Mouse (Mus musculus): ENCODE results near the gene Rbms3.

Rbms3 gene

DNA sequence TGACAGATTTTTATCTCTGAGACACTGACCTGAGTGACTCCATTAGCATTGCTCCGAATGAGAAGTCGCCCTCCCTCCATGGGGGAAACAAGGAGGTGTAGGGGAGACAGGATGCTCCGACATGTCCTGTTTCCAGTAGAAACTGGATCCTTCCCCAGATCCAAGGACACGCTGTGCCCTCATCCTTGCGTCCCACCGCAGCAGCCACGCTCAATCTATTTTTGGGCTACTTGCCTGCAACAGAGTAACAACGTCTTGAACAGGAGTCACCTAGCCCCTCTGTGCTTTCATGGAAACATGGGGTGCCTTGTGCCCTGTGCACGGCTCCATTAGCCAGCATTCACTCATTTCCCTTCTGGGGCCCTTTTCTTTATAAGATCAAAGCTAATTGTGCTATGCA is at the start of gene Rbms3:
TSS of gene Rbms3 (minus strand) at position 143 of the 400 bp plus-strand sequence.
- no peak for DNase-seq (ENCODE audit: low spot score)

- DNase-seq (ENCODE audit: low spot score): no peak
Observed at GRCm38 (mm10) chr9:117673311-117673710, 43.6 kb upstream of the Rbms3 start.

DNA sequence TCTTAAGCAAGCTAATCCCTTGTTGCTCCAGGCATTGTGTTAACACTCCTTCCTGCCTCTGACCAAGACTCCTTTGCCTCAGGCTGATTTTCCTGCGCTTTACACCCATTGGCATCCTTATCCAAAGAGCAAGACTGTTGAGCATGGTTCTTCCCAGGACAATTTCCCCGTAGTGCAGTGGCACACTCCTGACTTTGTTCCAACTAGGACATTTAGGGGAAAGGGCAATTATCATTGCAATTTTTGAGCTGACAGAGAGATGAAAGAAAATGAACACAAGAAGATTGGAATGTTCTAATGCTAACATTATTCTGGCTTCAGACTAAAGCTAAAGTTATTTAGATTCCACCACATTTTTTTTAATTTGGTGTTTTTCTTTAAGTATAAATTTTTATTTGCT is 24.9 kb upstream of the Rbms3 start:
- no peak for DNase-seq (ENCODE audit: low spot score)

DNA sequence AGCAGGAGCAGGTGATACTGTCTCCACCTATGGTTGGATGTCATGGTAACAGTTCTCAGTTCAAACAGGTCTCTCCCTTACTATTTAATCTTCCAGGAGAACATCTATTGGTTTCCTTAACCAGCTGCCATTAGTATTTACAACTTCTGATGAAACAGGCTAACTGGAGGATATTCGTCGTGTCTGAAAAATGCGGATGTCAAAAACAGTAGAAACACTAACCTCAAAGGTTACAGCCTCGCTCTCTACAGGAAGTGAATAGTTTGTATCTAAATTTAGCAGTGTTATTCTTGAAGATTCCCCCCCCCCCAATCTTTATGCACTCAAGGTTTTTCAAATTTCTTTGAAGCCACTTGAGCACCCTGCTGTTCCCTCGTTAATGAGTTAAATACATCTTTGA is 23.9 kb upstream of the Rbms3 start:
- no peak for DNase-seq (ENCODE audit: low spot score)

DNA sequence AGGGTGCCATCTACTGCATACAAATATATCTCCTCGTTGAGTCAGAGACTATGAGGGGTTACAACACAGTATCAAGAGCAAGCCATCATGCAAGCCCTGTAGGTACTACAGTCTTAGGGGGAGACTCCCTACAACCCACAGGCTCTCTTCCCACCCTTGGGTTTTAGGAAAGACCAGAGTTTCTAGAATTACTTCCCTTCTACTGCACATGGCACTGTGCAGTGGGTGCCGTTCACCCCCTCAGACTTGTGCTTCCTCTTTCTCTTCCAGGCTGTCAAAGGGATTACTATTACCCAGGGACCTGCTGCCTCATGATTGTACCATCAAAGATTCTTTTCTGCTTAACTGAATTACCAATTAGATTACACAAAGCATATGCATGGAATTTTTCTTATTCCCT is 16.4 kb upstream of the Rbms3 start:
- DNase-seq (ENCODE audit: low spot score): no peak

DNA sequence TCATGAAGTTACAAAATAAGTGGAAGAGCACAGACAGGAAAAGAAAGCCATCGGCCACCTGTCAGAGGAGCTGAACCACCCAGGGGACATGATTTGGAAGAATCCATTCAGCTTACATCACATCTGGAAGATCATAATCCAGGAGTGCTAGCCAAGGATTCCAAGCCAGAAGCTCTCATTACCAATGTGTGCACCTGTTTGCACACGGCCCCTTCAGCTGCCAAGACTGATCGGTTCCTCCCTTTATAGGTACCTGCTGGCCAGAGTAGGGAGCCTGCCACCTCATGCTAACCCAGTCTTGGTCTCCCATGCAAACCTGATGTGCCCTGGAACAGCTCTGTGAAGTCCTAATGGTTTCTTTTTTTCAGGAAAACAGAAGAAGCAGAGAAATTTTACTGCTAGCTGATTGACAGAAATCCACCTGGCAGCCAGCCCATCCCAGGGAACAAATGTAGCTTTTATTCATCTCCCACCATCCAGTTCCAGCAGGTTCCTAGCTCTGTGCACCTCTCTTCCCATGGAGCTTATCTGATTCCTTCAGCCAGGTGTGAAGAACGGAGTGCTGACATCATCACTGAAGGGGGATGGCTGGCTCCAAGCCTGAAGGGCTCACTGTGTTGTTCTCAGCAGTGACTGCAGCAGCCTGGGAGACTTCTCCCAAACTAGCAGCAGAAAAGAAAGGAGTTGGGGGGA is 11.5 kb upstream of the Rbms3 start:
- DNase-seq (ENCODE audit: low spot score): peak; percentile 6

DNA sequence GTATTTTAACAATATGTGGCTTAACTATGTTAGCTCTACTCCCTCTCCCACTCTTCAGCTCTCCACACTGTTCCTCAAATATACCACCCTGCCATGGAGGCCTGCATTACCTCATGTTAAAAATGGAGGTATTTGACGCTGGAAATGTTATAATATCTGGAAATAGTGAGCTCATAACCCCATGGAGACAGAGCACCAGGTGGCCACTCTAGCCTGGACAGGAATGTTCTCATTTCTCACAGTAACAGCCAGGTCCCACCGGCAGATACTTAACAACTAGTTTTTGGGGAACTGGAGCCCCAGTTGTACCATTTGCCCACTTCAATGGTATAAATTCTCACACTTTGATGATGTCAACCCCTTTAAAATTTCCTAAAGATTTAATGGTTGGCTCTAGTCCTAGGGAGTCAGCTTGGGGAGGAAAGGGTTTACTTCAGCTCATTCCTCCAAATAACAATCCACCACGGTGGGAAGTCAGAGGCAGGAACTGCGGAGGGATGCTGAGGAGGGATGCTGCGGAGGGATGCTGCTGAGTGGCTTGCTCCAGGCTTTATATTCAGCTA is 9.0 kb upstream of the Rbms3 start:
- no peak for DNase-seq (ENCODE audit: low spot score)

DNA sequence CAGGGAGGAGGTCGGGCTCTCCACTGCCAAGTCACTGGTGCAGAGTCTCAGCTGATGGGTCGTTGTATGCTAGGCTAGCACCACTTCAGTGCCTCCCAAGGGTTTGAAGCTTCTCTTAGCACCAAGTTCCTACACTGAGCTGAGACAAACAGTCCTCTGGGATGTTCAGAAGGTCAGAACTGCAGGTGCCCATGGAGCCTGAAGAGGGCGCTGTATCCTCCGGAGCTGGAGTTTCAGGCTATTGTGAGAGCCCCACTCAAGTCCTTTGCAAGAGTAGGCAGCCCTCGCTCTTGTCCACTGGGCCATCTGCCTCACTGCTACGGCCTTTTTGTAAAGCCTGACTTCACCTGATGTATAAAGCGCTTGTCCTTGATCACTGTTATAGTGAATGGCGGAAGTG is 6.8 kb upstream of the Rbms3 start:
- peak; percentile 5 for DNase-seq (ENCODE audit: low spot score)

DNA sequence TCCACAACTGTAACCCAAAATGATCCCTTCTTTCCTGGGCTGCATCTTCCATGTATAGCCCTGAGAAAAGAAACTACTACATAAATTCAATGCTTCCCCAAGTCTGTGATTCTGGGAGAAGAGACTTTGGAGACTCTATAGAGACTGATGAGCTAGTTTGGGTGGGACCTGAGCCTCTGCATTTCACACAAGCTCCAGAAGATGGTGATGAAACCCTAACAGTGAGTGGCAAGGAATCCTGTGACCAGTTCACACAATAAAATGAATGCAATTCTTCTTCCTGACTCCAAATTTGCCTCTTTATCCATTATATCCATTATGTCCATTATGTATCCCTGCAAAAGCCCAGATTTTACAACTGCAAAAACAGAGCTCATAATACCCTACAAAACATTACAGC is 2.5 kb downstream of the Rbms3 start:
- DNase-seq (ENCODE audit: low spot score): no peak

- DNase-seq (ENCODE audit: low spot score): no peak
Observed at GRCm38 (mm10) chr9:117600781-117601180, 28.9 kb downstream of the Rbms3 start.

GRCm38 (mm10) chr9:117599341-117599740 is 30.4 kb downstream of the Rbms3 start:
- DNase-seq (ENCODE audit: low spot score): no peak

- DNase-seq (ENCODE audit: low spot score): no peak
Observed at GRCm38 (mm10) chr9:117596162-117596561, 33.6 kb downstream of the Rbms3 start.

DNA sequence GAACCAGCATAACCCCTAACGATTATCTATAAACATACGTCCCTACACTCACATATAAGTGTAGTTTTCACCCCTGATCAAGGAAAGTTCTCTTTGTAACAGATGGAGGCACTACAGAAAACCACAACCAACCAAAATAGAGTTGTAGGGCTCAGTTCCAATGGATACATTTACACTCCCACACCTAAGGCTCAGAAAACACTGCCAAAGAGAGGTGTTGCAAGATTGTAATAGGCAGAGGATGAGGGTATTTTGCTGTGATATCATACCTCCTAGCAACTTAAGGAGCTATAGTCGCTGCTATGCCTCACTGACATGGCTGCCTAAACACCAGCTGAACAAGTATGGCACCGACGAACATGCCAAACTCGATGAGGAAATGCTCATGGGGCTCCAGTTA is 44.4 kb downstream of the Rbms3 start:
- DNase-seq (ENCODE audit: low spot score): no peak

DNA sequence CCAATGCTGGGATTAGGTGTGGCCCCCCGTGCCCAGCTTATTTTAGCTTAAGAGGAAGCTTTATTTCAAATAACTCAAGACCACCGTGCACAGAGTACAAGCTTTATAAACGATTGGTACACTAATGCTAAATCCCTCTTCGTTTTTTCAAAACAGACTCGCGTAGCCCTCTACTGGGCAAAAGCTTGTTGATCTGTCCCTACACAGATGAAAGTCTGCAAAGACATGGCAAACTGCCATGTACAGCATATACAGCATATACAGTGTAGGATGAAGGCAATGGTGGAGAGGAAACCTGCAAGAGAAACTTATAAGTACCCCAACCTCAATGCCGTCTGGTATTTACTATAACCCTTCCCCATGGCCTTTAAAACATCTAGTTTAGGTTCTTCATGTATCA is 46.1 kb downstream of the Rbms3 start:
- DNase-seq (ENCODE audit: low spot score): no peak

DNA sequence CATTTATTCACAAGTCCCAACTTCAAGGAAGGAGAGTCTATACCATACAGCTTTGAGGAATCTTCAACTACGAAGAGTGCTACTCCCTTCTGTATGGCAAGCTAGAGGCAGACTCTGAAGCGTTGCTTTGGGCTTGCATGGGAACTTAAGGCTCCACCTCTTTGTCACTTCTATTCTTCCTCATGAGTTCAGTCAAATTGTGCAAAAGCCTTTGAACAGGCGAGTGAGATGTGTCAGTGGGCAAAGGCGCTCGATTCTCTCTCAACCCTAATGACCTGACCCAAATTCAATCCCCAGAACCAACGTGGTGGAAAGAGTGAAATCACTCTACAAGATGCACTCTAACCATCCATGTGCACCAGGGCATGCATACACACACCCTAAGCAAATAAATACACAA is 47.1 kb downstream of the Rbms3 start:
- DNase-seq (ENCODE audit: low spot score): no peak

DNA sequence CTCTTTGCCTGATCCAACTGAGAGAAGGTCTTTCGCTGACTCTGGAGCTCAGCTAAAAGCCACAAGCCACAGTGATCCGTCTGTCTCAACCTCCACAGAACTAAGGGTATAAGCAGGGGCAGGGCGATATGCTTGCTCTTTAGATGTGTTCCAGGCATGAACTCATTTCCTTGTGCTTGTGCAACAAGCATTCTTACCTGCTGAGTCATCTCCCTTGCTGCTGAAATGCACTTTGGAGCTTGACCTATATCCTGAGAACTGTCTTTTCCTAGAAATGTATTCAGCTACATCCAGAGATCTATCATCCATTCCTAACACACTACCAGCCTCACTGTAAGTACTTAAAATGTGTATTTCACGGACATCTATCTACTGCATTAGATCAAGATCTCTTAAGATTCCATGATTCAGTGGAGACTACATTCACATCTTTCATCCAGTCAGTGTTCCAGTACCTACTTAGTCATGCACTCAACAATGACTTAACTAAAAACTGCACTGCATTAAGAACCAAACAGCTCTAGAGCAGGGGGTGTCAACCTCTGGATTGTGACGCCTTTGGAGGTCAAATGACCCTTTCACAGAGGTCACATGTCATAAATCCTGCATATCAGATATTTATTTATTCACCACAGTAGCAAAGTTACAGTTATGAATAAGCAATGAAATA is 58.4 kb downstream of the Rbms3 start:
- DNase-seq (ENCODE audit: low spot score): no peak

DNA sequence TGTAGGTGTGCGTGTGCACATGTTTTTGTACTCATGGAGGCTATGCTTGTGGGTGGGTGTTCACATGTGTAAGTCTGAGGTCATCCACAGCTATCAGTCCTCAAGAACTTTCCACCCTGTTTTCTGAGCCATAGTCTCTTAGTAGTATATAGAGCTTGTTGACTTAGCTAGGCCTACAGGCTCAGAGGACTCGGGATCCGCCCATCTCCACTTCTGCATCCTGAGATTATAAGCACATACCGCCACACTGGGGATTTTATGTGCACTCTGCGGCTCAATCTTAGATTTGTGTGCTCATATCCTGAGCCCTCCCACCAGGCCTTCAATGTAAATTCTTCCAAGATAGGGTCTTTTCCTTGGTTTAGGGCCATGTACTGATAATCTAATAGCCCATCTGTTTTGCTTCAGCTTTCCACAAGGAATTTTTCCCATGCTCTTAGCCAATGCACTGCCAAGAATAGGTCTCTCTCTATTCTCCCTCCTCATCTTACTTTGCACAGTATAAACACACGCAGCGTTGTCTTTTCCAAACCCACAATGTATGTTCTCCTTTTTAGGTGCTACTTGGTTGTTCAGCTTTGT is 59.4 kb downstream of the Rbms3 start:
- DNase-seq (ENCODE audit: low spot score): no peak

DNA sequence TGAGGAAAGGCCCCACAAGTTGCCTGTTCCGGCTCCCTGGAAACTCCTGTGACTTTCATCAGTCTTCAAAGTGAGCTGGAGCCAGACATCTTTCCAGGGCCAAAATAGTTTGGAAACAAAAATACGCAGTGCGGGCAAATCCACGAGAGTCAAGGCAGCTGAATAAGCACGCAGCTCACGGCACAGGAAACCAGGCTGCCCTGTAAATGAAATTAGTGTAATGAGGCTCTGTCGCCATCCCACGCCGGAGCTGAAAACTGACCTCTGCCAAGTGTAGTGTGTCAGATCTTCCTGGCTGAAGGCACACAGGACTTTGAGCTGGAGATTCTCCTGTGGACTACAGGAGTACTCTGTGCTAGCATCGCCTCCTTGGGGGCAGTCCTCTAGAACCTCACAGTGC is 63.4 kb downstream of the Rbms3 start:
- DNase-seq (ENCODE audit: low spot score): no peak

GRCm38 (mm10) chr9:117558562-117558961 is 71.2 kb downstream of the Rbms3 start:
- DNase-seq (ENCODE audit: low spot score): no peak

DNA sequence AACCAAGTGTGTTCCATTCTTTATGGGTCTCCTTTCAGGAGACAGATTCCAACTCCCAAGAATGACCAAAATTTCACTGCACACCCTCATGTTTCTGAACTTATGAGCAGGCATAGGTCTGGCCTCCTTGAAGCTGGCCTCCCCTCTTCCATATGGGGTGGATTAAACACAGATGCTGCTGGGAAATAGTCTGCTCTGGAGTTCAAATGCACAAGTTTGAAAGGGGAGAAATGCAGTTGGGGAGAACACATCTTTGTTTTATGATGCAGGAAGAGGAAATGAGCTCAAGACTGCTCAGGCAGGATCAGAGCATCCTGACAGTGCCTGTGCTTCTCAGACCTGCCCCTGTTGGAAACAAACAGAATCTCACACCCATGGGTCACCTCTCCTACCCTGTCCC is 75.4 kb downstream of the Rbms3 start:
- DNase-seq (ENCODE audit: low spot score): no peak

DNA sequence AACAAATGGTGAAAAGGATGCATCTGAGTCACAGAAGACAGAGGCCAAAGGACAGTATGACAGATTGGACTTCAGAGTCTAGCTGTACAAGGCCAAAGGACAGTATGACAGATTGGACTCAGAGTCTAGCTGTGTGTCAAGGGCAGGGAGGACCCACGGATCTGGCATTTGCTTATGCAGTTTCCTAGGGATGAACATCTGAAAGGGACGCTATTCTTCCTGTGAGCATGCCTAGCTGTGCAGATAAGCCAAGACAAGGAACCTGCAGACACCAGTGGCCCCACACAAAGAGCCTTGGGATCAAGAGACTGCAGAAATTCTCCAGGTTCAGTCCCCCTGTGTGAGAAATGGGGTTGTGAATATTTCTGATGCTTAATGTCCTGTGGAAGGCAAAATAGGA is 100.4 kb downstream of the Rbms3 start:
- no peak for DNase-seq (ENCODE audit: low spot score)

GRCm38 (mm10) chr9:117508941-117509340 is 120.8 kb downstream of the Rbms3 start:
- DNase-seq (ENCODE audit: low spot score): no peak

GRCm38 (mm10) chr9:117491866-117492265 is 137.8 kb downstream of the Rbms3 start:
- DNase-seq (ENCODE audit: low spot score): no peak
